Mouse (Mus musculus): ENCODE data around the gene Xxylt1. TPM values are rescaled to one million over a fixed set of nuclear protein-coding genes. Genes with fewer than 3 reads are reported as not detected.

The Xxylt1 gene
- polyA plus RNA-seq, 1 experiment from 2014 or later, result 25.8 TPM

DNA sequence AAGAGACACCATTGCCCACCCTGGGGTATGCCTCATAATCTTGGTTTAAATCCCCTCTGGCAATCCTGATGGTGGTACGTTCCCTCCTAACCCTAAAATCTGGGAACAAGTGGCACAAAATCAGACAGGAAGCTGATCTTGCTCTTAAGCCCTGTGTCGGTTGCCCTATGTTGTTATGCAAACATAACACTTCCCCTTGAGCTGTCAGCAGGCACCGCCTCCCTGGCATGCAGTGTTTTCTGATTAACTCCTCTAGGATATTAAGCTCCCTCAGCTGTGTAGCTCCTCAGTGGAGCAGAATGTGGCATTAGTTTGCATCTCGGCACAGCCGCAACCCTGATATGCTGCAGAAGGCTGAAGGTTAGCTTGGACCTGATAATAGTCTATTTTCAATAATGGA lies 58.9 kb downstream of the Xxylt1 start:
- no peak for ATAC-seq (ENCODE audit: insufficient number of reproducible peaks, insufficient read depth, low FRiP score, low TSS enrichment)
- no peaks in the 10 kb centered on the region for H3K9me3 ChIP-seq
- WGBS, result 67% methylated on average over 5 of the region's 5 CpGs

DNA sequence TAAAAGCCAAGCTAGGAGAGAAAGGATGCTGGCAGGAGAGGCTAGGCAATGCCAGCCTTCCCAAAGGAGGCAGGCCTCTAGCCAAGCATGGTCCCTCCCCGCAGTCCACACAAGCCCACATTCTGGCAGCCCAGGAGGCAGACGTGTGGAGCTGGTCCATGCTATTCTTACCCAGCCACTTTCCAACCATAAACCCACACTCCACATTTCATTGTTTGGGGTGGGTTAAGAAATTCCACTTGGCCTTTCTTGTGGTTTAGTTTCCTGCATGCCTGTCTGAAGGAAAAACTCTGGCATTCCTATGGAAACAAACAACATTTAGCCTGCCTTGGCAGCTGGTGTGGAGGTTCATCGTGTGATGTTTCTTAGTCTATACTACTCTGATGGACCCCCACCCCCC lies 61.7 kb downstream of the Xxylt1 start:
- WGBS, result 66% methylated on average over 3 of the region's 3 CpGs
- Histone ChIP-seq H3K4me3 (no peak overlapping the region), H3K4me2 (replicated peaks) (no peak overlapping the region), H3K4me1 (no peaks in the 10 kb centered on the region; the same call in none of the 2 replicates), H3K9me3 (no peaks in the 10 kb centered on the region), H3K9ac (no peak overlapping the region), H3K36me3 (no peaks in the 10 kb centered on the region), H3K27ac (peak overlapping the region; percentile 41; the same call in 1 of the 2 replicates), H3K27me3 (no peaks in the 10 kb centered on the region)
- no peak for ATAC-seq (ENCODE audit: insufficient number of reproducible peaks, insufficient read depth, low FRiP score, low TSS enrichment)

More for the DNA sequence above, 58.9 kb downstream of the Xxylt1 start:
- H3K4me2 ChIP-seq (replicated peaks), result no peak overlapping the region
- H3K27me3 ChIP-seq, result no peaks in the 10 kb centered on the region
- H3K9ac ChIP-seq, result no peak overlapping the region
- H3K27ac ChIP-seq, result no peak overlapping the region
- no peaks in the 10 kb centered on the region; the same call in none of the 2 replicates for H3K4me1 ChIP-seq
- no peaks in the 10 kb centered on the region for H3K36me3 ChIP-seq
- H3K4me3 ChIP-seq, result no peak overlapping the region

DNA sequence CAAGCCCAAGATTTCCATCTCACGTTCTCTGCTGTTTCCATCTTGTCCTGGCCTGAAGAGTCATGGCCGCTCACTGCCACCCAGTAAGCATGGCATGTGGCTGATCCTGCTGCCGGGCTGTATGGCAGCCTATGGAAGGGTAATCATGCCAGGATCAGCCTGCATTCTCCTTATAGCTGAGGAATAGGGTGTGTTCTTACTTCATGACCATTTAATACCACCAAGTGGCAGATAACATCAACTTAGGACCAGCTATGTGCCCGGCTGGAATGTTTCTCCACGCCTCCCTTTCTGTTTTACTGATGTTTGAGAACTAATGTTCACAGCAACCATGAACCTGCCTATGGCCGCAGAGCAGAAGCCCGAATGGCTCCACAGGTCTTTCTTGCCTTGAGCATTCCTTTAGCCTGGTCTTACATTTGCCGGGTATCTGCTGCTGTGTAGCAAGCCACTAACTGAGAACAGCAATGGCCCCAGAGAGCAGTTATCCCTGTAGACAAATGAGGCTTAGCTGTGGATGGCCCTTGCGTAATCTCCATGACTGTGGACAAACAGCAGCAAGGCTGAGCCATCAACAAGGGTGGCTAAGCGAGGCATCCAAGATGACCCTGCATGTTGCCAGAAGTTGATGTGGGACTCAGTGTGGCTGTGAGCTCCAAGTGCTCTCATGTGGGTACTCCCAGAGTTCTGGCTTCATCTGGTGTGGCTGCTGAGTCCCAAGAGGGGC lies 63.4 kb downstream of the Xxylt1 start:
- Histone ChIP-seq H3K36me3 (no peaks in the 10 kb centered on the region), H3K9me3 (no peaks in the 10 kb centered on the region)
- WGBS, result 90% methylated on average over 10 of the region's 10 CpGs

DNA sequence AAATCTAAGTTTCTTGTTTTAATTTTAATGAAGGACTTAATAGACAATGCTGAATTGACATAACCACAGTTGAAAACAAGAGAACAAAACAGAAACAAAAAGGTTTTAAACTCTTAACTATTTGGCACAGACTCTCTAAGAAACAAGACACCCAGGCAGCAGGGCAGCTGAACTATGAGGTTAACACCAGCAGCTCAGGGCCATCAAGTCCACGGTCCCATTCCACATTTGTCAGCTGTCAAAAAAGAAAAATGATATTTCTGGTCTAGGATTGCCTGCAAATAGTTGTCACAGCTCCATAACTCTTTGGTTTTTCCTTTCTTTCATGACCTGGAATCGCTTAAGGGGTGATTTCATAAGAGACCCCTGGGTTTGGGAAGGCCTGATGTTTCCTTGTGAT lies 64.6 kb downstream of the Xxylt1 start:
- Histone ChIP-seq H3K36me3 (no peaks in the 10 kb centered on the region), H3K4me2 (replicated peaks) (no peak overlapping the region), H3K9me3 (no peaks in the 10 kb centered on the region), H3K4me1 (no peaks in the 10 kb centered on the region; the same call in 1 of the 2 replicates), H3K27me3 (no peaks in the 10 kb centered on the region), H3K4me3 (no peak overlapping the region), H3K9ac (no peak overlapping the region), H3K27ac (no peak overlapping the region)
- no peak for ATAC-seq (ENCODE audit: insufficient number of reproducible peaks, insufficient read depth, low FRiP score, low TSS enrichment)
- WGBS, result 64% methylated on average over 2 of the region's 2 CpGs

More for the DNA sequence above, 63.4 kb downstream of the Xxylt1 start:
- Histone ChIP-seq H3K27me3 (no peaks in the 10 kb centered on the region), H3K27ac (no peak overlapping the region), H3K4me3 (no peak overlapping the region), H3K4me2 (replicated peaks) (no peak overlapping the region), H3K4me1 (no peaks in the 10 kb centered on the region; the same call in none of the 2 replicates), H3K9ac (no peak overlapping the region)
- no peak for ATAC-seq (ENCODE audit: insufficient number of reproducible peaks, insufficient read depth, low FRiP score, low TSS enrichment)

DNA sequence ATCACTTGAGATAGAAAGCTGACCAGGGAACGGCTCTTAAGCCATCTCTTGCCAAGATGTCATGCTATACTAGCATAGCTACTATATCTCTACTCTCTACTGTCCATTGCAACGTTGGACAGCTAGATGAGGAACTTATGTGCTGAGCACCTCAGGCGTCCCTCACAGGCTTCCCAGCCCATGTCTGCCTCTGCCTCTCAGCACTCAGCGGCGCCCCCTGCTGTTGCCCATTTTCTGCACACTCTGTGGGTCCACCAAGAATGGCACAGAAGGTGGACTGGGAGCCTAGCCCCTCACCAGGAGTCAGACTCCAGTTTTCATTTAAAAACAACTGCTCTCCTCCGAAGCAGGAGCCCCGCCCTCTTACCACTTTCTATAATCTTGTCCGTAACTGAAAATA lies 65.1 kb downstream of the Xxylt1 start:
- 74% methylated on average over 8 of the region's 8 CpGs for WGBS

DNA sequence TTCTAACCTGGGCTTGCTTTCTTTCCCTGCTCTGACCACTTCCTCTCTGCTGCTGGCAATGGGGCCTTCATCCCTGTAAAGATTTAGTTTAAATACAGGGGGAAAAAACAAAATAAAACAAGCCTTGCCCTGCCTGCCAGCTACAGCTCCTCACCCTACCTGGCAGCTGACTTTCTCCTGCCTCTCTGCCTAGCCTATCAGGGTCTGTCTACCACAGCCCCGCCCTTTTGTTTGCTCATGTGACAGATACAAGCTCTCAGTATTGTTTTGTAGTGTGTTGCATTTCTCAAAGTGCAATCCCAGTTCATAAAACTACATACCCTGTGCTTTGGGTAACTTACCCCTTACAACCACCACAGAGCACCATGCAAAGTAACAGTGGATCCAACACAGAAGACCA lies 66.0 kb downstream of the Xxylt1 start:
- 94% methylated on average over 1 of the region's 1 CpGs for WGBS
- no peaks in the 10 kb centered on the region for H3K27me3 ChIP-seq
- no peaks in the 10 kb centered on the region for H3K36me3 ChIP-seq

More for the DNA sequence above, 65.1 kb downstream of the Xxylt1 start:
- H3K4me2 ChIP-seq (replicated peaks), result no peak overlapping the region
- no peak overlapping the region for H3K27ac ChIP-seq
- no peaks in the 10 kb centered on the region for H3K9me3 ChIP-seq
- ATAC-seq (ENCODE audit: insufficient number of reproducible peaks, insufficient read depth, low FRiP score, low TSS enrichment), result no peak
- no peaks in the 10 kb centered on the region for H3K36me3 ChIP-seq
- H3K4me1 ChIP-seq, result no peaks in the 10 kb centered on the region; the same call in 1 of the 2 replicates
- H3K9ac ChIP-seq, result no peak overlapping the region
- no peak overlapping the region for H3K4me3 ChIP-seq
- H3K27me3 ChIP-seq, result no peaks in the 10 kb centered on the region

DNA sequence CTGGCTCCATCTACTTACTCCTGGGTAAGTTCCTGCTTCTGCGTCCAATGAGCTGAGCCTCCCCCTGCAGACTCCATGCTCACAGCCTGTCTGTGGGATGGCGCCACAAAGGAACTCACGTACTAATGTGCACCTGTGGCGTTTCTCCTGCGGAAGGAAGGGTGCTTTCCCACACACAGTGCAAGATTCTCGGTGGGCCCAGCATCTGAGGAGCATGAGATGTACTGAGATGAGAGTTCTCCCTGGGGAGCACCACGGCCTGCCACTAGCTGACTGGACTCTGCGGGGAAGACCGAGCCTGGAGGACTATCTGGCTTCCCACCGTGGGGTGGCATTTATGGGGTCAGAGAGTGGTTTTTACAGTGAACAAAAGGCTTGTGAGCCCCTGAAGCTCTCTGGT lies 69.0 kb downstream of the Xxylt1 start:
- 87% methylated on average over 10 of the region's 10 CpGs for WGBS
- no peak overlapping the region for H3K4me2 ChIP-seq (replicated peaks)
- no peak for ATAC-seq (ENCODE audit: insufficient number of reproducible peaks, insufficient read depth, low FRiP score, low TSS enrichment)
- H3K27me3 ChIP-seq, result no peaks in the 10 kb centered on the region
- no peaks in the 10 kb centered on the region for H3K4me1 ChIP-seq
- no peaks in the 10 kb centered on the region for H3K36me3 ChIP-seq
- no peak overlapping the region for H3K9ac ChIP-seq
- H3K4me3 ChIP-seq, result no peak overlapping the region
- no peaks in the 10 kb centered on the region for H3K9me3 ChIP-seq
- H3K27ac ChIP-seq, result no peak overlapping the region

More for the DNA sequence above, 66.0 kb downstream of the Xxylt1 start:
- Histone ChIP-seq H3K4me3 (no peak overlapping the region), H3K27ac (no peak overlapping the region), H3K4me1 (no peaks in the 10 kb centered on the region), H3K4me2 (replicated peaks) (no peak overlapping the region), H3K9me3 (no peaks in the 10 kb centered on the region), H3K9ac (no peak overlapping the region)
- no peak for ATAC-seq (ENCODE audit: insufficient number of reproducible peaks, insufficient read depth, low FRiP score, low TSS enrichment)

DNA sequence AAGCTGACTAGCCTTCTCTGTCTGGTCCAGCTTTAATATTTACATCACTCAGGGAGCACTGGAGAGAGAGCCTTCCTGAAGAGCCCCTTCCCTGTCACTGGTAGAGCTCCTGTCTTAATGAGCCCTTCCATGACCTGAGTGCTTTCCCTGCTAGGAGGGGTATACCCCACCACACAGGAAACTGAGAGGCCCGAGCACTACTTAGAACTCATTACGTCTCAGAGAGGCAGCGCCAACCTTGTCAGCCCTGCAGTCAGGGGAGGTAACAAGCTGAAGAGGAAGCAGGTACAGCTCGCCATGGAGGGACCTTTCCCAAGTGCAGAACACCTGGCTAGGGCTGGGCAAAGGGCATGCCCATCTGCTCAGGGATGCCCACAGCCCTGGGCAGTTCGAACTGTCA lies 70.8 kb downstream of the Xxylt1 start:
- 81% methylated on average over 5 of the region's 5 CpGs for WGBS

DNA sequence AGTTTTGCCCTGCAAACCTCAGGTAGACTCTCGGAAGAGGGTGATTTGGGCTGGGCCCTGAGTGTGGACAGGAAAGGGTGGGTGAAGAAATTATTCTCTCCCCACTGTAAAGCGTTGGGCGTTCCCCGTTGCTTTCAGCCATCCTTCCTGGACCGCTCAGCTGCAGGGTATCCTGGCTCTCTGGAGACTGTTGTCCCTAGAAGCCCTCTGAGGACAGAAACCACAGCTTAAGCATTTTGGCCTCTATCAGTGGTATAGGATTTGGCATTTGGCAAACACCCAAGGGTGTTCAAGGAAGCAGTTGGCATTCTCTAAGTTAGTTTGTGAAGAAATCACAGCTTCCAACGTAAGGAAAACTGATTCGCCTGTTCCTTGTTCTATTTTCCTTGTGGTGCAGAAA lies 72.9 kb downstream of the Xxylt1 start:
- 83% methylated on average over 7 of the region's 7 CpGs for WGBS
- Histone ChIP-seq H3K27ac (no peak overlapping the region; the same call in 1 of the 2 replicates), H3K4me3 (no peak overlapping the region), H3K4me1 (peaks cover 14% of the 10 kb centered on the region), H3K4me2 (replicated peaks) (no peak overlapping the region), H3K9ac (no peak overlapping the region), H3K27me3 (no peaks in the 10 kb centered on the region), H3K36me3 (0 out of 2 replicates have a peak, but pooled peaks cover 3% of the 10 kb centered on the region), H3K9me3 (no peaks in the 10 kb centered on the region)
- no peak for ATAC-seq (ENCODE audit: insufficient number of reproducible peaks, insufficient read depth, low FRiP score, low TSS enrichment)

More for the DNA sequence above, 70.8 kb downstream of the Xxylt1 start:
- no peak overlapping the region for H3K9ac ChIP-seq
- no peak overlapping the region for H3K4me3 ChIP-seq
- no peaks in the 10 kb centered on the region for H3K9me3 ChIP-seq
- no peak overlapping the region for H3K4me2 ChIP-seq (replicated peaks)
- 0 out of 2 replicates have a peak, but pooled peaks cover under 1% of the 10 kb centered on the region for H3K4me1 ChIP-seq
- 0 out of 2 replicates have a peak, but pooled peaks cover 3% of the 10 kb centered on the region for H3K36me3 ChIP-seq
- H3K27me3 ChIP-seq, result no peaks in the 10 kb centered on the region
- ATAC-seq (ENCODE audit: insufficient number of reproducible peaks, insufficient read depth, low FRiP score, low TSS enrichment), result no peak
- no peak overlapping the region for H3K27ac ChIP-seq

DNA sequence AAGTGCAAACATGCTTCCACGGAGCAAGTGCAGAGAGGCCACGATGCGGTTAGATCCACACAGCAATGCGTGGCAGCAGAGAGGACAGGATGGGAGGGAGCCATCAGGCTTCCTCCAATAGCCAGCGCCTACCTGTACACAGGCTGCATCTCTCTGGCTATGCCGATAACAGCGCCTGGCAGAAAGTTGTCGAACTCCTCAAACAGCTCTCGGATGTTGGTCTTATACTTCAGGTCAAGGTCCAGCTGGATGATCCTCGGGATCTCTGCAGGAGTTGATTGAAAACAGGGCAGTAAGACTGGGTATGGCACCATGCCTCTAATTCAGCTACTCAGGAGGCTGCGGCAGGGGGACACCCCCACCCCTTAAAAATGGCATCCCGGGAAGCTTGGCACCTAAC lies 73.7 kb downstream of the Xxylt1 start:
- Histone ChIP-seq H3K9me3 (no peaks in the 10 kb centered on the region), H3K4me3 (no peak overlapping the region), H3K9ac (no peak overlapping the region), H3K27ac (no peak overlapping the region), H3K36me3 (0 out of 2 replicates have a peak, but pooled peaks cover 3% of the 10 kb centered on the region), H3K4me1 (peaks cover 19% of the 10 kb centered on the region), H3K27me3 (no peaks in the 10 kb centered on the region), H3K4me2 (replicated peaks) (no peak overlapping the region)
- ATAC-seq (ENCODE audit: insufficient number of reproducible peaks, insufficient read depth, low FRiP score, low TSS enrichment), result no peak
- WGBS, result 89% methylated on average over 12 of the region's 12 CpGs

DNA sequence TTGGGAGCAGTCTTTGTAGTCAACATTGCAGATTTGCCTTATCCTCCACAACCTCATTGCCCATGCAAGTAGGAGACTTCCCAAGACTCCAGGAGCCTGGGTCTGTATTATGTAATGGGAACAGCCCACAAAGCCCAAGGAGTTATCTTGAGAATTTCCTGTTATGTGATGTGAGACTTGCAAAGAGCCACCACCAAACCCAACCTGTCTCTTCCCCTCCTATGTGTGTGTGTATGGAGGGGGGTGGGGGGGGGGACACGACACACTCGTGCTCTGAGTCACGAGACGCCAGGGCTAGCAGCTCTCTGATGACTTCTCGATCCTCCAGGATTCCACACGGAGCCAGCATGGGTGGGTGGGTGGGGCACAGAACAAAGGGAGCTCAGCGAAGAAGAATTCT lies 75.5 kb downstream of the Xxylt1 start:
- Histone ChIP-seq H3K9ac (no peak overlapping the region), H3K4me3 (no peak overlapping the region), H3K36me3 (0 out of 2 replicates have a peak, but pooled peaks cover 3% of the 10 kb centered on the region), H3K4me1 (peaks cover 19% of the 10 kb centered on the region), H3K9me3 (no peaks in the 10 kb centered on the region), H3K27me3 (no peaks in the 10 kb centered on the region), H3K27ac (no peak overlapping the region), H3K4me2 (replicated peaks) (no peak overlapping the region)
- WGBS, result 71% methylated on average over 7 of the region's 7 CpGs
- no peak for ATAC-seq (ENCODE audit: insufficient number of reproducible peaks, insufficient read depth, low FRiP score, low TSS enrichment)

DNA sequence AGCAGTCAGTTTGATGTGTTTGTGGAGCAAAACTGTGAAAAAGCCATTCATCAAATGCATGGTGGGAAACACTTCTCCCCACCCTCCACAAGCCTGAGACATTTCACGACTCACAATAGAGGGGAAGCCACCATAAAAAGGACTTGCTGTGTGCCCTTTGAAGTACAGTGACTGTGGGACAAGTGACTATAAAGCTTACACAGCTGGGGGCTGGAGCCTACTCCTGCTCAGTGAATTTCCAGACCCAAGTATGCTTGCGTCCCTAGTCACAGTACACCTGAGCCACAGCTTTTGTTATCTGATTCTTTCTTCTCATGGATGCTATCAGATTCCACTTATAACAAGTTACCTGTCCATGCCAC lies 76.9 kb downstream of the Xxylt1 start:
- H3K27me3 ChIP-seq, result no peaks in the 10 kb centered on the region
- H3K9ac ChIP-seq, result no peak overlapping the region
- ATAC-seq (ENCODE audit: insufficient number of reproducible peaks, insufficient read depth, low FRiP score, low TSS enrichment), result no peak; the same call in 1 of the 2 replicates
- no peak overlapping the region for H3K27ac ChIP-seq
- 50% methylated on average over 2 of the region's 2 CpGs for WGBS
- peaks cover 19% of the 10 kb centered on the region for H3K4me1 ChIP-seq
- H3K4me3 ChIP-seq, result no peak overlapping the region
- H3K9me3 ChIP-seq, result no peaks in the 10 kb centered on the region
- H3K36me3 ChIP-seq, result 0 out of 2 replicates have a peak, but pooled peaks cover 3% of the 10 kb centered on the region
- H3K4me2 ChIP-seq (replicated peaks), result no peak overlapping the region

Measured in embryonic facial prominence, embryonic 12.5 days (tissue).